In the genomic region with DNA sequence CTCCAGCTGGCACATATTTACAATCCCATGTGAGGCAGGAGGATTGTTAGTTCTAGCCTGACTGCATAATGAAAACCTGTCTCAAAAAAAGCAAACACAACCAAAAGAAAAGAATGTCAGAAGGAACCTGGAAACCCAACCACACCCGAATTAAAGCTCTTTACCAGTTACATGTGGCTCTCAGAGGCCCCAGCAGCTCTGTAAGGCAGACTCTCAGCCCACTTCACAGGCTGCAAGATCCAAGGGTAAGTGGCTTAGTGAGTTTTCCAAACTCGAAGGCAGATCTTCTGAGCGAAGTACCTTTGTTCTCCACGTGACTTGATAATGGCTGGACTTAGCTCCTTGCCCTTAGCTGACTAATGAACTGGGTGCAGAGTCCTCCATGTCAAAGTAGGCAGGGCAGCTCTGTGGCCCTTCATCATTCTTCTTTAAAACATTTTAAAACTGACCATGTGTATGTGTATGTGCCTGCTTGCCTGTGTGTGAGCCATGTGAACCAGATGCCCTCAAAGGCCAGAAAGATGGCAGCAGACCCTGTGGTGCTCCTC, we compare ENCODE assay signal across 32 mouse cellular contexts. TPM values are rescaled to one million over a fixed set of nuclear protein-coding genes. Genes with fewer than 3 reads are reported as not detected.
DNase-seq lines count a peak whose midpoint lies in the region; ATAC-seq and TF ChIP-seq lines count a peak whose summit lies in the region.
"Had no signal": no experiment of that assay in that cellular context is flagged by ENCODE, and none has a peak within 500 bp of the region (broad histone marks: within the 10 kb centered on the region; RNA-seq: fewer than 3 reads in every experiment).

No protein-coding gene starts in this region.

- H3K9me3 ChIP-seq in kidney, embryonic 15.5 days (replicated peaks): no peaks in the 10 kb centered on the region
- no peaks in the 10 kb centered on the region for H3K9me3 ChIP-seq in lung, embryonic 16.5 days (ENCODE audit: control insufficient read depth, low read length)
- no peaks in the 10 kb centered on the region for H3K9me3 ChIP-seq in stomach, postnatal 0 days (ENCODE audit: control insufficient read depth, low read length)
- no peaks in the 10 kb centered on the region for H3K9me3 ChIP-seq in forebrain, embryonic 11.5 days (ENCODE audit: control insufficient read depth, low read length)
- H3K9me3 ChIP-seq: forebrain, embryonic 10.5 days; G1E; hindbrain, embryonic 12.5 days; limb, embryonic 13.5 days; liver, embryonic 15.5 days had no signal

- DNase-seq in kidney, adult 18-20 months: peak; percentile 37
- DNase-seq in lung, postnatal 10 days: no peak
- peak; percentile 58 to 62 for DNase-seq in kidney, postnatal 36 days
- DNase-seq in stomach, postnatal 0 days (ENCODE audit: low spot score): peak; percentile 41
- no peak for DNase-seq in left cerebral cortex, adult 8-10 months (ENCODE audit: low spot score in 2 of 2)
- no peak for DNase-seq in forebrain, embryonic 11.5 days (ENCODE audit: low spot score)
- DNase-seq: adrenal gland, postnatal 14 days; cerebellum, adult 11 months; cerebellum, postnatal 10 days; embryo, embryonic 11 days; heart, postnatal 10 days; layer of hippocampus, adult 9-11 months; midbrain, embryonic 14.5 days; spleen, adult 18-20 months; thymus, adult 2 months had no signal

- no peak overlapping the region for H3K4me2 ChIP-seq in kidney, embryonic 15.5 days
- no peak overlapping the region for H3K4me2 ChIP-seq in lung, embryonic 16.5 days (ENCODE audit: low read depth, low read length)
- no peak overlapping the region for H3K4me2 ChIP-seq in stomach, postnatal 0 days (replicated peaks; ENCODE audit: low read depth)
- H3K4me2 ChIP-seq in forebrain, embryonic 11.5 days (ENCODE audit: low read depth, low read length, severe bottlenecking): no peak overlapping the region
- H3K4me2 ChIP-seq: heart, embryonic 11.5 days; hindbrain, embryonic 12.5 days; limb, embryonic 13.5 days; liver, embryonic 15.5 days had no signal

- H3K27ac ChIP-seq in kidney, embryonic 15.5 days: no peak overlapping the region
- peak overlapping the region; percentile 74 for H3K27ac ChIP-seq in lung, embryonic 16.5 days (ENCODE audit: low read length)
- H3K27ac ChIP-seq in stomach, postnatal 0 days (replicated peaks): no peak overlapping the region
- H3K27ac ChIP-seq in forebrain, embryonic 11.5 days (ENCODE audit: low read depth, low read length): no peak overlapping the region
- H3K27ac ChIP-seq: forebrain, embryonic 10.5 days; hindbrain, embryonic 12.5 days; limb, embryonic 13.5 days; liver, embryonic 15.5 days had no signal

- H3K4me1 ChIP-seq in kidney, embryonic 15.5 days: no peaks in the 10 kb centered on the region
- no peaks in the 10 kb centered on the region for H3K4me1 ChIP-seq in lung, embryonic 16.5 days (replicated peaks; ENCODE audit: control insufficient read depth, insufficient read depth, low read length)
- H3K4me1 ChIP-seq in stomach, postnatal 0 days (replicated peaks; ENCODE audit: control insufficient read depth, insufficient read depth): no peaks in the 10 kb centered on the region
- H3K4me1 ChIP-seq in forebrain, embryonic 11.5 days (replicated peaks; ENCODE audit: control insufficient read depth, insufficient read depth, low read length): no peaks in the 10 kb centered on the region
- H3K4me1 ChIP-seq: hindbrain, embryonic 12.5 days; limb, embryonic 13.5 days had no signal

- no peak overlapping the region for H3K4me3 ChIP-seq in kidney, embryonic 15.5 days (replicated peaks)
- H3K4me3 ChIP-seq in lung, embryonic 16.5 days (ENCODE audit: low read length): no peak overlapping the region
- H3K4me3 ChIP-seq in stomach, postnatal 0 days (ENCODE audit: low read depth, low read length): no peak overlapping the region
- H3K4me3 ChIP-seq in forebrain, embryonic 11.5 days (ENCODE audit: low read depth, low read length): no peak overlapping the region
- H3K4me3 ChIP-seq: forebrain, embryonic 10.5 days; hindbrain, embryonic 12.5 days; limb, embryonic 13.5 days; liver, embryonic 15.5 days; myocyte had no signal

- no peak for TF ChIP-seq CTCF in stomach, postnatal 0 days (IDR thresholded peaks at IDR 0.05; ENCODE audit: low read depth)

- H3K36me3 ChIP-seq in kidney, embryonic 15.5 days: peaks cover 89% of the 10 kb centered on the region
- peaks cover 19% of the 10 kb centered on the region for H3K36me3 ChIP-seq in lung, embryonic 16.5 days (ENCODE audit: control insufficient read depth, insufficient read depth, low read length)
- peaks cover 13% of the 10 kb centered on the region; the same call in 1 of the 2 replicates for H3K36me3 ChIP-seq in stomach, postnatal 0 days (ENCODE audit: control insufficient read depth, insufficient read depth, low read length)
- H3K36me3 ChIP-seq in forebrain, embryonic 11.5 days (ENCODE audit: control insufficient read depth, insufficient read depth, low read length): no peaks in the 10 kb centered on the region; the same call in 1 of the 2 replicates

- H3K9ac ChIP-seq in kidney, embryonic 15.5 days: no peak overlapping the region
- no peak overlapping the region for H3K9ac ChIP-seq in lung, embryonic 16.5 days (ENCODE audit: low read length)
- no peak overlapping the region for H3K9ac ChIP-seq in stomach, postnatal 0 days (ENCODE audit: low read length)
- H3K9ac ChIP-seq in forebrain, embryonic 11.5 days (ENCODE audit: low read length): no peak overlapping the region
- H3K9ac ChIP-seq: hindbrain, embryonic 12.5 days; limb, embryonic 13.5 days; liver, embryonic 15.5 days had no signal

- no peaks in the 10 kb centered on the region for H3K27me3 ChIP-seq in kidney, embryonic 15.5 days
- H3K27me3 ChIP-seq in lung, embryonic 16.5 days (ENCODE audit: control insufficient read depth, insufficient read depth, low read depth, low read length): no peaks in the 10 kb centered on the region
- H3K27me3 ChIP-seq in stomach, postnatal 0 days (ENCODE audit: control insufficient read depth, insufficient read depth, low read length): no peaks in the 10 kb centered on the region
- no peaks in the 10 kb centered on the region for H3K27me3 ChIP-seq in forebrain, embryonic 11.5 days (ENCODE audit: control insufficient read depth, insufficient read depth, low read length)
- H3K27me3 ChIP-seq: hindbrain, embryonic 12.5 days; limb, embryonic 13.5 days; liver, embryonic 15.5 days had no signal

- no peak for ATAC-seq in kidney, embryonic 15.5 days (replicated peaks; ENCODE audit: low FRiP score)
- ATAC-seq in lung, embryonic 16.5 days (ENCODE audit: low read depth): peak; percentile 80
- peak; percentile 77 for ATAC-seq in stomach, postnatal 0 days (ENCODE audit: low FRiP score, low TSS enrichment)
- no peak for ATAC-seq in forebrain, embryonic 11.5 days (replicated peaks; ENCODE audit: low FRiP score)
- ATAC-seq: activated CD4-positive, CD25-positive, alpha-beta regulatory T cell, adult 4 months had no signal

- TF ChIP-seq EP300 in stomach, postnatal 0 days (optimal IDR thresholded peaks at IDR 0.05): no peak

- WGBS in kidney, embryonic 15.5 days: 88% methylated on average over 4 of the region's 4 CpGs
- WGBS in lung, embryonic 16.5 days: 59% methylated on average over 4 of the region's 4 CpGs
- WGBS in stomach, postnatal 0 days: 51% methylated on average over 4 of the region's 4 CpGs
- 80% methylated on average over 4 of the region's 4 CpGs for WGBS in forebrain, embryonic 11.5 days

RNA-seq across cellular contexts. Expression of a gene that starts 27.5 kb away (rescaled TPM):
- polyA plus RNA-seq in kidney, embryonic 15.5 days (2015; fragmentation: Nextera tagmentation; extraction: Ambion mirVana): 0.80 and 1.2 TPM in 2 replicates
- 0.85 and 1.1 TPM in 2 replicates for polyA plus RNA-seq in lung, embryonic 16.5 days (2015; fragmentation: Nextera tagmentation; extraction: Ambion mirVana)
- polyA plus RNA-seq in stomach, postnatal 0 days (2015; fragmentation: Nextera tagmentation; extraction: Ambion mirVana): 0.22 and 0.42 TPM in 2 replicates
- total RNA-seq in left cerebral cortex, adult 8-10 months (2022): not detected
- 0.55 and 0.71 TPM in 2 replicates for polyA plus RNA-seq in forebrain, embryonic 11.5 days (2014; fragmentation: Nextera tagmentation; extraction: Ambion mirVana)
- total RNA-seq: adrenal gland, postnatal 14 days; gastrocnemius, adult 18-20 months; gastrocnemius, postnatal 4 days; heart, postnatal 10 days; left cerebral cortex, postnatal 10 days had no signal
- polyA plus RNA-seq: G1E, myocyte had no signal

RNA-seq across cellular contexts. Expression of a gene that starts 30.1 kb away (rescaled TPM):
- 16.7 and 19.3 TPM in 2 replicates for polyA plus RNA-seq in kidney, embryonic 15.5 days (2015; fragmentation: Nextera tagmentation; extraction: Ambion mirVana)
- polyA plus RNA-seq in lung, embryonic 16.5 days (2015; fragmentation: Nextera tagmentation; extraction: Ambion mirVana): 12.6 and 14.9 TPM in 2 replicates
- 6.9 and 7.8 TPM in 2 replicates for polyA plus RNA-seq in stomach, postnatal 0 days (2015; fragmentation: Nextera tagmentation; extraction: Ambion mirVana)
- total RNA-seq in left cerebral cortex, adult 8-10 months (2022): 10 to 100 TPM; 35.6 to 39.5 (median 38.4) TPM
- 20.9 and 21.9 TPM in 2 replicates for polyA plus RNA-seq in forebrain, embryonic 11.5 days (2014; fragmentation: Nextera tagmentation; extraction: Ambion mirVana)

RNA-seq across cellular contexts. Expression of a gene that starts 30.2 kb away (rescaled TPM):
- polyA plus RNA-seq in kidney, embryonic 15.5 days (2015; fragmentation: Nextera tagmentation; extraction: Ambion mirVana): not detected in 2 replicates
- polyA plus RNA-seq in lung, embryonic 16.5 days (2015; fragmentation: Nextera tagmentation; extraction: Ambion mirVana): not detected in 2 replicates
- polyA plus RNA-seq in stomach, postnatal 0 days (2015; fragmentation: Nextera tagmentation; extraction: Ambion mirVana): not detected in 2 replicates
- total RNA-seq in left cerebral cortex, adult 8-10 months (2022): not detected
- polyA plus RNA-seq in forebrain, embryonic 11.5 days (2014; fragmentation: Nextera tagmentation; extraction: Ambion mirVana): not detected in 2 replicates
- total RNA-seq: adrenal gland, postnatal 14 days; gastrocnemius, adult 18-20 months; gastrocnemius, postnatal 4 days; heart, postnatal 10 days; left cerebral cortex, postnatal 10 days; megakaryocyte, adult 5-6 weeks had no signal
- polyA plus RNA-seq: brain, embryonic 14.5 days; forebrain, embryonic 10.5 days; G1E; heart, embryonic 11.5 days; hindbrain, embryonic 12.5 days; limb, embryonic 13.5 days; liver, embryonic 15.5 days; midbrain, embryonic 14.5 days; myocyte; neural tube, embryonic 14.5 days; thymus, adult 2 months; urinary bladder, adult 2 months had no signal

RNA-seq across cellular contexts. Expression of a gene that starts 34.9 kb away (rescaled TPM):
- 73.7 and 76.0 TPM in 2 replicates for polyA plus RNA-seq in kidney, embryonic 15.5 days (2015; fragmentation: Nextera tagmentation; extraction: Ambion mirVana)
- 61.6 and 67.9 TPM in 2 replicates for polyA plus RNA-seq in lung, embryonic 16.5 days (2015; fragmentation: Nextera tagmentation; extraction: Ambion mirVana)
- polyA plus RNA-seq in stomach, postnatal 0 days (2015; fragmentation: Nextera tagmentation; extraction: Ambion mirVana): 32.6 and 34.4 TPM in 2 replicates
- total RNA-seq in left cerebral cortex, adult 8-10 months (2022): 10 to 100 TPM; 60.2 to 65.5 (median 62.3) TPM
- polyA plus RNA-seq in forebrain, embryonic 11.5 days (2014; fragmentation: Nextera tagmentation; extraction: Ambion mirVana): 112 and 124 TPM in 2 replicates

RNA-seq across cellular contexts. Expression of a gene that starts 35.0 kb away (rescaled TPM):
- polyA plus RNA-seq in kidney, embryonic 15.5 days (2015; fragmentation: Nextera tagmentation; extraction: Ambion mirVana): 2.8 TPM in 2 replicates
- polyA plus RNA-seq in lung, embryonic 16.5 days (2015; fragmentation: Nextera tagmentation; extraction: Ambion mirVana): 2.4 and 3.3 TPM in 2 replicates
- polyA plus RNA-seq in stomach, postnatal 0 days (2015; fragmentation: Nextera tagmentation; extraction: Ambion mirVana): 1.1 TPM in 2 replicates
- 1 to 10 TPM; 3.8 to 6.2 (median 4.8) TPM for total RNA-seq in left cerebral cortex, adult 8-10 months (2022)
- polyA plus RNA-seq in forebrain, embryonic 11.5 days (2014; fragmentation: Nextera tagmentation; extraction: Ambion mirVana): 3.5 and 5.0 TPM in 2 replicates

Comparison
In these comparisons a context has a peak if more than half of its experiments do, and no peak if none do; other contexts are left out.
1. DNase-seq: peak in kidney, adult 18-20 months (single experiment), kidney, postnatal 36 days (2 of 2) and stomach, postnatal 0 days (single experiment); none in lung, postnatal 10 days (single experiment), left cerebral cortex, adult 8-10 months (0 of 2) and forebrain, embryonic 11.5 days (single experiment).
2. ATAC-seq: peak in lung, embryonic 16.5 days (single experiment) and stomach, postnatal 0 days (single experiment); none in kidney, embryonic 15.5 days (single experiment) and forebrain, embryonic 11.5 days (single experiment).